Mouse (Mus musculus): ENCODE measurements around the gene Rec114. TPM values are rescaled to one million over a fixed set of nuclear protein-coding genes. Genes with fewer than 3 reads are reported as not detected.

The Rec114 gene
- total and polyA plus RNA-seq, 2 experiments = 1.7 TPM

GRCm38 (mm10) chr9:58685290-58685689 is 58.5 kb downstream of the Rec114 start:
- TF ChIP-seq POLR2A (IDR thresholded peaks at IDR 0.05; ENCODE audit: extremely low read depth, insufficient read depth, low read length) = no peak
- TF ChIP-seq CTCF (IDR thresholded peaks at IDR 0.05; ENCODE audit: low read depth, low read length) = no peak
- 80% methylated on average over 10 of the region's 10 CpGs for WGBS

GRCm38 (mm10) chr9:58683372-58683771 is 60.4 kb downstream of the Rec114 start:
- WGBS = 85% methylated on average over 6 of the region's 6 CpGs
- no peak overlapping the region for H3K27ac ChIP-seq (replicated peaks; ENCODE audit: insufficient read depth, low read depth, low read length)
- no peak for DNase-seq (ENCODE audit: extremely low read depth, low read depth, low spot score)
- H3K36me3 ChIP-seq (ENCODE audit: control insufficient read depth, insufficient read depth, low read length) = no peaks in the 10 kb centered on the region
- no peaks in the 10 kb centered on the region for H3K27me3 ChIP-seq (ENCODE audit: control insufficient read depth, insufficient read depth, low read length)
- H3K9ac ChIP-seq (ENCODE audit: low read depth, low read length) = no peak overlapping the region
- no peaks in the 10 kb centered on the region for H3K4me1 ChIP-seq (ENCODE audit: control insufficient read depth, insufficient read depth, low read length)
- H3K79me2 ChIP-seq (ENCODE audit: control insufficient read depth, insufficient read depth, low read length) = no peaks in the 10 kb centered on the region
- TF ChIP-seq CTCF (IDR thresholded peaks at IDR 0.05; ENCODE audit: low read depth, low read length) = no peak
- TF ChIP-seq POLR2A (IDR thresholded peaks at IDR 0.05; ENCODE audit: extremely low read depth, insufficient read depth, low read length) = no peak
- H3K4me3 ChIP-seq (ENCODE audit: insufficient read depth, low read depth, low read length) = no peak overlapping the region

More at GRCm38 (mm10) chr9:58685290-58685689, 58.5 kb downstream of the Rec114 start:
- Histone ChIP-seq H3K27me3 (ENCODE audit: control insufficient read depth, insufficient read depth, low read length) (no peaks in the 10 kb centered on the region), H3K27ac (replicated peaks; ENCODE audit: insufficient read depth, low read depth, low read length) (no peak overlapping the region), H3K79me2 (ENCODE audit: control insufficient read depth, insufficient read depth, low read length) (no peaks in the 10 kb centered on the region), H3K36me3 (ENCODE audit: control insufficient read depth, insufficient read depth, low read length) (no peaks in the 10 kb centered on the region), H3K4me1 (ENCODE audit: control insufficient read depth, insufficient read depth, low read length) (no peaks in the 10 kb centered on the region), H3K9ac (ENCODE audit: low read depth, low read length) (no peak overlapping the region), H3K4me3 (ENCODE audit: insufficient read depth, low read depth, low read length) (no peak overlapping the region)
- no peak for DNase-seq (ENCODE audit: extremely low read depth, low read depth, low spot score)

GRCm38 (mm10) chr9:58682106-58682505 is 61.7 kb downstream of the Rec114 start:
- H3K79me2 ChIP-seq (ENCODE audit: control insufficient read depth, insufficient read depth, low read length) = no peaks in the 10 kb centered on the region
- H3K4me1 ChIP-seq (ENCODE audit: control insufficient read depth, insufficient read depth, low read length) = no peaks in the 10 kb centered on the region
- no peak overlapping the region for H3K9ac ChIP-seq (ENCODE audit: low read depth, low read length)
- no peak overlapping the region for H3K4me3 ChIP-seq (ENCODE audit: insufficient read depth, low read depth, low read length)
- no peaks in the 10 kb centered on the region for H3K27me3 ChIP-seq (ENCODE audit: control insufficient read depth, insufficient read depth, low read length)
- no peak for DNase-seq (ENCODE audit: extremely low read depth, low read depth, low spot score)
- no peak for TF ChIP-seq CTCF (IDR thresholded peaks at IDR 0.05; ENCODE audit: low read depth, low read length)
- no peak for TF ChIP-seq POLR2A (IDR thresholded peaks at IDR 0.05; ENCODE audit: extremely low read depth, insufficient read depth, low read length)
- no peaks in the 10 kb centered on the region for H3K36me3 ChIP-seq (ENCODE audit: control insufficient read depth, insufficient read depth, low read length)
- WGBS = 68% methylated on average over 6 of the region's 6 CpGs
- no peak overlapping the region for H3K27ac ChIP-seq (replicated peaks; ENCODE audit: insufficient read depth, low read depth, low read length)

- Histone ChIP-seq H3K27ac (replicated peaks; ENCODE audit: insufficient read depth, low read depth, low read length) (no peak overlapping the region), H3K79me2 (ENCODE audit: control insufficient read depth, insufficient read depth, low read length) (no peaks in the 10 kb centered on the region), H3K4me3 (ENCODE audit: insufficient read depth, low read depth, low read length) (no peak overlapping the region), H3K36me3 (ENCODE audit: control insufficient read depth, insufficient read depth, low read length) (no peaks in the 10 kb centered on the region), H3K4me1 (ENCODE audit: control insufficient read depth, insufficient read depth, low read length) (no peaks in the 10 kb centered on the region), H3K27me3 (ENCODE audit: control insufficient read depth, insufficient read depth, low read length) (no peaks in the 10 kb centered on the region), H3K9ac (ENCODE audit: low read depth, low read length) (no peak overlapping the region)
- 83% methylated on average over 2 of the region's 2 CpGs for WGBS
- TF ChIP-seq POLR2A (IDR thresholded peaks at IDR 0.05; ENCODE audit: extremely low read depth, insufficient read depth, low read length) (no peak), CTCF (IDR thresholded peaks at IDR 0.05; ENCODE audit: low read depth, low read length) (no peak)
- DNase-seq (ENCODE audit: extremely low read depth, low read depth, low spot score) = no peak
Measured at GRCm38 (mm10) chr9:58681411-58681810, 62.4 kb downstream of the Rec114 start.

- Histone ChIP-seq H3K4me1 (ENCODE audit: control insufficient read depth, insufficient read depth, low read length) (no peaks in the 10 kb centered on the region), H3K36me3 (ENCODE audit: control insufficient read depth, insufficient read depth, low read length) (no peaks in the 10 kb centered on the region), H3K27me3 (ENCODE audit: control insufficient read depth, insufficient read depth, low read length) (no peaks in the 10 kb centered on the region), H3K79me2 (ENCODE audit: control insufficient read depth, insufficient read depth, low read length) (no peaks in the 10 kb centered on the region), H3K4me3 (ENCODE audit: insufficient read depth, low read depth, low read length) (no peak overlapping the region), H3K9ac (ENCODE audit: low read depth, low read length) (no peak overlapping the region), H3K27ac (replicated peaks; ENCODE audit: insufficient read depth, low read depth, low read length) (no peak overlapping the region)
- TF ChIP-seq POLR2A (IDR thresholded peaks at IDR 0.05; ENCODE audit: extremely low read depth, insufficient read depth, low read length) (no peak), CTCF (IDR thresholded peaks at IDR 0.05; ENCODE audit: low read depth, low read length) (no peak)
- WGBS = 77% methylated on average over 6 of the region's 6 CpGs
- DNase-seq (ENCODE audit: extremely low read depth, low read depth, low spot score) = no peak
Measured at GRCm38 (mm10) chr9:58675371-58675770, 68.4 kb downstream of the Rec114 start.

GRCm38 (mm10) chr9:58674736-58675135 is 69.0 kb downstream of the Rec114 start:
- DNase-seq (ENCODE audit: extremely low read depth, low read depth, low spot score) = no peak
- H3K27me3 ChIP-seq (ENCODE audit: control insufficient read depth, insufficient read depth, low read length) = no peaks in the 10 kb centered on the region
- no peak overlapping the region for H3K9ac ChIP-seq (ENCODE audit: low read depth, low read length)
- no peak overlapping the region for H3K27ac ChIP-seq (replicated peaks; ENCODE audit: insufficient read depth, low read depth, low read length)
- 83% methylated on average over 11 of the region's 11 CpGs for WGBS
- no peaks in the 10 kb centered on the region for H3K4me1 ChIP-seq (ENCODE audit: control insufficient read depth, insufficient read depth, low read length)
- H3K36me3 ChIP-seq (ENCODE audit: control insufficient read depth, insufficient read depth, low read length) = no peaks in the 10 kb centered on the region
- H3K4me3 ChIP-seq (ENCODE audit: insufficient read depth, low read depth, low read length) = no peak overlapping the region
- no peaks in the 10 kb centered on the region for H3K79me2 ChIP-seq (ENCODE audit: control insufficient read depth, insufficient read depth, low read length)
- TF ChIP-seq CTCF (IDR thresholded peaks at IDR 0.05; ENCODE audit: low read depth, low read length) (no peak), POLR2A (IDR thresholded peaks at IDR 0.05; ENCODE audit: extremely low read depth, insufficient read depth, low read length) (no peak)
